Mouse (Mus musculus) adipocyte (in vitro differentiated cells): ENCODE results near the gene Dach1.

ENCODE experiments used
- DNase-seq: peaks from one replicate; pipeline ENCODE4 v3.0.0-alpha.2; 2016; ENCODE audit warnings: low spot score

The Dach1 gene

DNA sequence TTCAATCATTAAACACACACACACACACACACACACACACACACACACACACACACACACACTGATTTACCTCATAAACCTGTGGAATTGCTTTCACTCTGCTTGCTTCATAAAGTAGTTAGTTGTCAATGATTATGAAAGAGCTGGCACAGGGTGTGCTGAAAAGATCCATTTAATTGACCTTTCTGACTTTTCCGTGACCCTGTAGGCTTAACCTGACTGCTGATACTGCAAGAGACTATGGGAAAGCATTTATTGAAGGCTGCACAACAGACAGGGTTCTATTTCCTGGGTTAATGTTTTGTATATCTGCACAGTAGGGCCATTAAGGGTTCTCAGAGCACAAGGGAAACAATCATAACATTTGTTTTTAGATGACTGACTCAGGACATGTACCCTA lies 321.9 kb downstream of the Dach1 start:
- no peak for DNase-seq

- no peak for DNase-seq
These were observed 330.3 kb downstream of the Dach1 start for GRCm38 (mm10) chr14:97839275-97839674.

DNA sequence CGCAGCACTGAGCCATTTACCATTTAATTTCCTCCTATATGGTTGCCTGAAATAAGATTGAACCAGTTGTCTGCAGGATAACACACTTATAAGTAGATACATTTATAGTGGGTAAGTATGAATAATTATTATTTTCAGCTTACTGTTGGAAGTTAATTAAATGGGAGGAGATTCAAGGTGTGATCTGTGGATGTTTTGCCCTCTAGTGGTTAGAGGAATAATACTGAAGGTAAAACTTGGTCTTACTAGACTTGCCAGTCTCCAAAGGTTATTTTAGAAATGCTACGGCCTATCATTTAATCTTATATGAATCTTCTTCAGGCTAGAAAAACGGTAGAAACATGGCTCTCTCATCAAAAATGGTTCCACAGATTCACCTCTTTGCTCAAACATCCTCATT lies 339.7 kb downstream of the Dach1 start:
- DNase-seq: no peak

DNA sequence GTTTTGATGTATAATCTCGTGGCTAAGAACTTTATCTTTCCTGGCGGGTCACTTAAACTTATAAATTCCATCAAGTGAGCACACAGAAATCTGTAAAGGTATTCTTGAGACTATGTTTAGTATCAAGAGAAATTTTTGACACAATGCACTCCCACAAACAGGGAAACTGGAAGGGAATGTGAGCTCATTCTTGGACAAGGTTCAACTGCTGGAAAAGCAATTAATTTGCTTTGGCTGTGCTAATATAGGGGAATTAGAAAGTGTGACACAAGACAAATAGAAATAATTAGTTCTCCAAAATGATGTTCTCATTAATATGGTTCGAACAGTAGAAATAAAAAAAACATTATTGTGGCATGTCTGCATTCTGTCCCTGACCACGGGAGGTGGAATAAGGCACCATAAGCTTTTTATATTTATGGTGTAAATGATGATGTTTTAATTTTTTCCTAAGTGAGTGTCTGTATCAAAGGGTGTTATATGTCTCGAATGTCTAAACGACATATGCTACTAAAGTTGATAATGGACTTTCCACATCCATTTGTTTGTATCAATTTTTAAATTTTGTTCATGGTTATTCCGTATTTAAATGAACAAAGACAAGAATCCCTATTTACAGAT lies 354.9 kb downstream of the Dach1 start:
- DNase-seq: no peak

GRCm38 (mm10) chr14:97813557-97813956 lies 356.0 kb downstream of the Dach1 start:
- no peak for DNase-seq

- no peak for DNase-seq
These were observed 374.1 kb downstream of the Dach1 start for GRCm38 (mm10) chr14:97795385-97795952.

GRCm38 (mm10) chr14:97774135-97774767 lies 395.3 kb downstream of the Dach1 start:
- DNase-seq: no peak

DNA sequence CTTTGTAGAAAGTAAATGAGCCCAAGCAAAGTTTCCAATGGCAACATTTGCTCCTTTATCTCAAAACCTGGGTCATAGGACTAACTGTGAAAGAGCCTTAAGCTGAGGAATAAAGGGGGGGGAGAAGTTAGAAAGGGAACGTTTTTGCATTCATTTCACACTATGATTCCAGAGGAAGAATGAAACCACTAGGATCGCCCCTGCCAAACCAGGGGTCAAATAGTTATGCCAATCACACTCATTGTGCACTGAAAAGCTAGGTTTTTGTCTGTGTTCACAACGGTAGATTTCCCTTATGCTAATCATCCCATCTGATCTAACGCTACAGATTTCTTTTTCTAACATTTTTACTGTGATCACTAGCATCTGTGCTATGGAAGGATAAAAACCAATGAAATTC lies 415.2 kb downstream of the Dach1 start:
- DNase-seq: no peak

DNA sequence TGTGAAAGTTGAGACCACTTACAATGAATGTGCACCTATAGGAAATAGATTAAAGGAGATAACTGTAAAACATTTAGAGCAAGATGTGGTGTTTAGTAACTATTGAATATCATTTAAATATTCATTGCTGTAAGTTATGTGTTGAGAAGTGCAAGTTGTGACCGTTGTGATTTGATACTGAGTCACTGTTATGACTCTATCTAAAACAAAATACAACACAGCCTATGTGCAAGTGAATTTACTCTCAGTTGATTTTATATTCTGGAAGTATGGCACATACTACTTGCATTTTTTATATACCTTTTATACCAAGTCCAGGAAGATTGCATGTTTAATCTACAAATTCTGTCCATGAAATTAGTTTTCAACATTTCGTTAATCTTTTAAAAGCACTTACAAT lies 415.6 kb downstream of the Dach1 start:
- DNase-seq: no peak

- DNase-seq: no peak
These were observed 426.3 kb downstream of the Dach1 start for GRCm38 (mm10) chr14:97743252-97743651.

DNA sequence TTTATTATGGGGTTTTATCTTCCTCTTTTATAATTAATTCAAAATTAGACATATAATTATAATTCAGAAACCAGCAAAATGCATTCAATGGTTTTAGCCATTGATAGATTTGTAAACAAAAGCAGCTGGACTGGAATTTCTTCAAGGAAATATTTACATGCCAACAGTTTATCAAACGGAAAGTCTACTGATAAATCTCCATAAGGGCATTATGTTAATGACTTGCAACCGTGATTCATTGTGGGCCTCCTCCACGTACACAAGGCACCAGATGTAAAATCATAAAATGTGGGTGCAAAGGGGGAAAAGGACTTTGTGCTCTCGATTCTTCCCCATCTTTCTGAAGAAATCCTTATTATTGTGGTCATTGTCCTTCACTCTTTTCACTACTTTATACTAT lies 426.8 kb downstream of the Dach1 start:
- no peak for DNase-seq
